ENCODE assay signal across 8 mouse cellular contexts in the genomic region with DNA sequence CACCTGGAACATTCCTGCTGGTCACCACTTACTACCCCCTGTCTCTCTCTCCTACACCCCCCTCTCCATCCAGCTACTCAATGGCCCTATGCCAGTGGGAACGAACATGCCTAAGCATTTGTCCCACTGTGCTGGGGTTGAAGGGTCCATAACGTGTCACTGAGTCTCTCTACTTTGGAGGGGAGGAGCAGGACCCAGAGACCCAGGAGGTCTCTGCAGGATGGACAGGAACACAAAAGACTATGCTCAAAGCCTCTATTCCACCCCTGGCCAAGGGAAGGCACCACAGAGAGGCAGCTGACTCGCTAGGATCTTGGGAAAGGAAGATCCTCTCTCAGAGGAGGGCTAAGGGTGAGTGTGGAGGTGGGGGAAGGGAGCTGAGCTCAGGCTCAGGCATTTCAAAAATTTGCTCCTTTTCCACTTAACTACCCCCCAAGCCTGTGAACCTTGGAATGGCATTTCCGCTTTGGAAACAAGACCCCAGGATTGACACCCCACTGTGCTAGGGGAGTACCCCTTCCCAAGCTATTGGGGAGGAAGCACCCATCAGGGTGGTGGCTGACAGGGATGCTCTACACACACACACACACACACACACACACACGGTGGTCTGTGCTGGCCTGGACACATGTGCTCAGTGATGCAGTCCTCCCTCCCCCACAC. TPM values are rescaled to one million over a fixed set of nuclear protein-coding genes. Genes with fewer than 3 reads are reported as not detected.
DNase-seq lines count a peak whose midpoint lies in the region; ATAC-seq lines count a peak whose summit lies in the region.

No protein-coding gene starts in this region.

- H3K4me2 ChIP-seq in heart, embryonic 12.5 days = peak overlapping the region; percentile 93
- H3K4me2 ChIP-seq in heart, embryonic 14.5 days (ENCODE audit: low read length) = peak overlapping the region; percentile 71; the same call in 1 of the 2 replicates

- H3K4me3 ChIP-seq in heart, embryonic 12.5 days = no peak overlapping the region
- no peak overlapping the region for H3K4me3 ChIP-seq in heart, embryonic 14.5 days (ENCODE audit: control insufficient read depth in 1 of 2, insufficient read depth in 1 of 2, low read depth in 1 of 2, low read length in 2 of 2)

- peaks cover 5% of the 10 kb centered on the region; the same call in 1 of the 2 replicates for H3K36me3 ChIP-seq in heart, embryonic 12.5 days
- 0 out of 2 replicates have a peak, but pooled peaks cover 7% of the 10 kb centered on the region for H3K36me3 ChIP-seq in heart, embryonic 14.5 days (ENCODE audit: control insufficient read depth, insufficient read depth, low read length)

- 11% methylated on average over 5 of the region's 5 CpGs for WGBS in heart, embryonic 12.5 days
- WGBS in heart, embryonic 14.5 days = 13% methylated on average over 5 of the region's 5 CpGs

- H3K27ac ChIP-seq in heart, embryonic 12.5 days (ENCODE audit: poor library complexity, severe bottlenecking) = peak overlapping the region; percentile 93
- H3K27ac ChIP-seq in heart, embryonic 14.5 days (replicated peaks in 1 of 2; ENCODE audit: control insufficient read depth in 1 of 2, insufficient read depth in 1 of 2, low read depth in 2 of 2, low read length in 2 of 2) = peak overlapping the region; percentile 79 to 93

- no peak for ATAC-seq in heart, embryonic 12.5 days (ENCODE audit: insufficient number of reproducible peaks, low FRiP score)
- no peak for ATAC-seq in heart, embryonic 14.5 days (ENCODE audit: insufficient number of reproducible peaks, insufficient read depth, low FRiP score, low read depth)

- peak overlapping the region; percentile 98 for H3K9ac ChIP-seq in heart, embryonic 12.5 days
- peak overlapping the region; percentile 96 for H3K9ac ChIP-seq in heart, embryonic 14.5 days (ENCODE audit: low read length)

- H3K4me1 ChIP-seq in heart, embryonic 12.5 days (replicated peaks) = peaks cover 86% of the 10 kb centered on the region
- H3K4me1 ChIP-seq in heart, embryonic 14.5 days (ENCODE audit: control insufficient read depth in 2 of 2, insufficient read depth in 2 of 2, low read length in 2 of 2) = peaks cover 68 to 86% of the 10 kb centered on the region in 2 experiments

- DNase-seq in heart, postnatal 25 days (ENCODE audit: low spot score) = no peak
- DNase-seq in NIH3T3 (ENCODE audit: low read depth) = peak; percentile 64
- DNase-seq in kidney, postnatal 25 days = peak; percentile 56 to 60
- DNase-seq in yolk sac, embryonic 10.5 days (ENCODE audit: low spot score) = peak; percentile 77
- DNase-seq in thymus, postnatal 25 days = no peak
- DNase-seq in layer of hippocampus, adult 9-10 months (ENCODE audit: low spot score) = no peak

- intact Hi-C loops in heart, postnatal 25 days (cut with DNase I) = no loop called here

- no peaks in the 10 kb centered on the region for H3K27me3 ChIP-seq in heart, embryonic 12.5 days (replicated peaks)
- no peaks in the 10 kb centered on the region for H3K27me3 ChIP-seq in heart, embryonic 14.5 days (ENCODE audit: control insufficient read depth, insufficient read depth, low read length)

- H3K9me3 ChIP-seq in heart, embryonic 12.5 days (replicated peaks) = no peaks in the 10 kb centered on the region
- H3K9me3 ChIP-seq in heart, embryonic 14.5 days (ENCODE audit: control insufficient read depth, low read length) = no peaks in the 10 kb centered on the region

RNA-seq across cellular contexts. Expression of a gene that starts 9.9 kb away (rescaled TPM):
- 46.4 and 47.2 TPM in 2 replicates for polyA plus RNA-seq in heart, embryonic 12.5 days (2016; fragmentation: Nextera tagmentation; extraction: Ambion mirVana)
- total RNA-seq in heart, postnatal 25 days (2021) = 10 to 100 TPM; 18.7 to 20.7 TPM
- polyA plus RNA-seq in heart, embryonic 14.5 days (2014; fragmentation: Nextera tagmentation; extraction: Ambion mirVana) = 49.5 and 50.8 TPM in 2 replicates

RNA-seq across cellular contexts. Expression of a gene that starts 42.9 kb away (rescaled TPM):
- not detected in 2 replicates for polyA plus RNA-seq in heart, embryonic 12.5 days (2016; fragmentation: Nextera tagmentation; extraction: Ambion mirVana)
- not detected for total RNA-seq in heart, postnatal 25 days (2021)
- not detected in 2 replicates for polyA plus RNA-seq in heart, embryonic 14.5 days (2014; fragmentation: Nextera tagmentation; extraction: Ambion mirVana)

Comparison
In these comparisons a context has a peak if more than half of its experiments do, and no peak if none do; other contexts are left out.
1. DNase-seq: peak in NIH3T3 (single experiment), kidney, postnatal 25 days (2 of 2) and yolk sac, embryonic 10.5 days (single experiment); none in heart, postnatal 25 days (single experiment), thymus, postnatal 25 days (single experiment) and layer of hippocampus, adult 9-10 months (single experiment).